Mouse (Mus musculus) kidney, postnatal 0 days (tissue): Measurements from ENCODE around the gene Ghr. TPM values are rescaled to one million over a fixed set of nuclear protein-coding genes. Genes with fewer than 3 reads are reported as not detected.

Source experiments
- ATAC-seq: fragments of 200-750 bp; cut with Nextera tagmentation; replicated peaks from 2 replicates; pipeline ENCODE4 v1.8.0; 2017; ENCODE audit warnings: low read depth, moderate number of reproducible peaks, moderate TSS enrichment, moderate library complexity; ENCODE audit not compliant: low FRiP score
- DNase-seq: peaks from one replicate; pipeline ENCODE4 v3.0.0-alpha.2; 2016; ENCODE audit warnings: low spot score
- H3K27ac ChIP-seq: fragments of 300-500 bp; sonication (generic); 2 replicates; pipeline ENCODE4 v1.5.1; 2014; ENCODE audit warnings: mild to moderate bottlenecking
- H3K27me3 ChIP-seq: fragments of 300-500 bp; sonication (generic); 2 replicates; pipeline ENCODE4 v1.6.1; 2014; ENCODE audit warnings: low read length, mixed read lengths; ENCODE audit not compliant: insufficient read depth
- H3K36me3 ChIP-seq: fragments of 300-500 bp; sonication (generic); 2 replicates; pipeline ENCODE4 v1.6.1; 2014; ENCODE audit warnings: low read length, mixed read lengths; ENCODE audit not compliant: insufficient read depth
- H3K4me1 ChIP-seq: fragments of 300-500 bp; sonication (generic); replicated peaks from 2 replicates; pipeline ENCODE4 v1.6.1; 2014; ENCODE audit warnings: antibody characterized with exemption, low read length, mixed read lengths; ENCODE audit not compliant: insufficient read depth
- H3K4me2 ChIP-seq: fragments of 300-500 bp; sonication (generic); 2 replicates; pipeline ENCODE4 v1.6.1; 2014; ENCODE audit warnings: mild to moderate bottlenecking, low read length, moderate library complexity, mixed read lengths
- H3K4me3 ChIP-seq: fragments of 300-500 bp; sonication (generic); replicated peaks from 2 replicates; pipeline ENCODE4 v1.5.1; 2014; ENCODE audit warnings: low read depth, low read length
- H3K9ac ChIP-seq: fragments of 300-500 bp; sonication (generic); 2 replicates; pipeline ENCODE4 v1.6.1; 2014; ENCODE audit warnings: low read depth, low read length
- H3K9me3 ChIP-seq: fragments of 300-500 bp; sonication (generic); replicated peaks from 2 replicates; pipeline ENCODE4 v1.6.1; 2016; ENCODE audit warnings: low read length, inconsistent platforms, mixed read lengths
- CTCF ChIP-seq: IDR thresholded peaks from 2 replicates; pipeline ENCODE4 v1.5.1; 2016; ENCODE audit warnings: antibody characterized with exemption, low read depth, mild to moderate bottlenecking, moderate library complexity
- WGBS: fragments of 180-500 bp; shearing (Covaris S2); extraction: QIAGEN DNeasy Blood & Tissue Kit; methylation state at CpG from one replicate; pipeline ENCODE4 v1.1.7; 2014; 5-methylcytosine and 5-hydroxymethylcytosine counted together
- polyA plus RNA-seq: library from polyadenylated mRNA; unstranded; fragments of >200 nt; fragmentation: Nextera tagmentation; extraction: Ambion mirVana; gene quantifications from 2 replicates; pipeline ENCODE4 v1.2.1, GENCODE M21; 2015

Gene Ghr
- polyA plus RNA-seq, 1 experiment from 2014 or later, result 82.6 TPM

- Histone ChIP-seq H3K36me3 (no peaks in the 10 kb centered on the region), H3K9ac (no peak overlapping the region), H3K4me1 (no peaks in the 10 kb centered on the region), H3K27ac (no peak overlapping the region), H3K4me3 (no peak overlapping the region), H3K9me3 (no peaks in the 10 kb centered on the region), H3K27me3 (no peaks in the 10 kb centered on the region), H3K4me2 (no peak overlapping the region)
- DNase-seq, result peak; percentile 78
- TF ChIP-seq CTCF, result no peak
- WGBS, result 79% methylated on average over 2 of the region's 2 CpGs
- ATAC-seq, result no peak
These were observed 93.3 kb downstream of the Ghr start for GRCm38 (mm10) chr15:3490011-3490410.

GRCm38 (mm10) chr15:3489180-3489579 is 94.1 kb downstream of the Ghr start:
- H3K4me3 ChIP-seq, result no peak overlapping the region
- TF ChIP-seq CTCF, result no peak
- DNase-seq (no peak), ATAC-seq (no peak)
- no peaks in the 10 kb centered on the region for H3K4me1 ChIP-seq
- H3K27me3 ChIP-seq, result no peaks in the 10 kb centered on the region
- no peak overlapping the region for H3K4me2 ChIP-seq
- H3K36me3 ChIP-seq, result no peaks in the 10 kb centered on the region
- H3K27ac ChIP-seq, result no peak overlapping the region
- H3K9me3 ChIP-seq, result no peaks in the 10 kb centered on the region
- H3K9ac ChIP-seq, result no peak overlapping the region

GRCm38 (mm10) chr15:3488601-3489000 is 94.7 kb downstream of the Ghr start:
- no peaks in the 10 kb centered on the region for H3K9me3 ChIP-seq
- DNase-seq (no peak), ATAC-seq (no peak)
- no peaks in the 10 kb centered on the region for H3K4me1 ChIP-seq
- no peak overlapping the region for H3K4me3 ChIP-seq
- H3K27me3 ChIP-seq, result no peaks in the 10 kb centered on the region
- no peaks in the 10 kb centered on the region for H3K36me3 ChIP-seq
- no peak overlapping the region for H3K9ac ChIP-seq
- TF ChIP-seq CTCF, result no peak
- no peak overlapping the region for H3K4me2 ChIP-seq
- no peak overlapping the region for H3K27ac ChIP-seq
- WGBS, result 76% methylated on average over 3 of the region's 3 CpGs

- TF ChIP-seq CTCF, result no peak
- Histone ChIP-seq H3K27ac (no peak overlapping the region), H3K36me3 (no peaks in the 10 kb centered on the region), H3K9me3 (no peaks in the 10 kb centered on the region), H3K4me1 (no peaks in the 10 kb centered on the region), H3K9ac (no peak overlapping the region), H3K27me3 (no peaks in the 10 kb centered on the region), H3K4me3 (no peak overlapping the region), H3K4me2 (no peak overlapping the region)
- DNase-seq (peak; percentile 27), ATAC-seq (no peak)
- 55% methylated on average over 5 of the region's 5 CpGs for WGBS
These were observed 96.6 kb downstream of the Ghr start for GRCm38 (mm10) chr15:3486691-3487090.

- DNase-seq, result no peak
- Histone ChIP-seq H3K27me3 (no peaks in the 10 kb centered on the region), H3K4me3 (no peak overlapping the region), H3K9ac (no peak overlapping the region), H3K4me1 (no peaks in the 10 kb centered on the region), H3K36me3 (no peaks in the 10 kb centered on the region), H3K27ac (no peak overlapping the region), H3K4me2 (no peak overlapping the region), H3K9me3 (no peaks in the 10 kb centered on the region)
- 73% methylated on average over 1 of the region's 1 CpGs for WGBS
- no peak for ATAC-seq
- TF ChIP-seq CTCF, result no peak
These were observed 97.9 kb downstream of the Ghr start for GRCm38 (mm10) chr15:3485367-3485766.

- no peaks in the 10 kb centered on the region for H3K4me1 ChIP-seq
- no peaks in the 10 kb centered on the region for H3K27me3 ChIP-seq
- DNase-seq (peak; percentile 20), ATAC-seq (no peak)
- no peak overlapping the region for H3K9ac ChIP-seq
- no peak overlapping the region for H3K27ac ChIP-seq
- H3K36me3 ChIP-seq, result no peaks in the 10 kb centered on the region
- H3K4me3 ChIP-seq, result no peak overlapping the region
- no peak for TF ChIP-seq CTCF
- 59% methylated on average over 3 of the region's 3 CpGs for WGBS
- H3K9me3 ChIP-seq, result no peaks in the 10 kb centered on the region
- H3K4me2 ChIP-seq, result no peak overlapping the region
These were observed 99.8 kb downstream of the Ghr start for GRCm38 (mm10) chr15:3483451-3483850.

GRCm38 (mm10) chr15:3469230-3469629 is 114.1 kb downstream of the Ghr start:
- Histone ChIP-seq H3K4me3 (no peak overlapping the region), H3K27ac (no peak overlapping the region), H3K9me3 (no peaks in the 10 kb centered on the region), H3K36me3 (no peaks in the 10 kb centered on the region), H3K4me1 (no peaks in the 10 kb centered on the region), H3K27me3 (no peaks in the 10 kb centered on the region), H3K9ac (no peak overlapping the region), H3K4me2 (no peak overlapping the region)
- ATAC-seq (no peak), DNase-seq (no peak)
- TF ChIP-seq CTCF, result no peak
- WGBS, result 86% methylated on average over 4 of the region's 4 CpGs
